Mouse (Mus musculus) cerebellum, adult 2 months (tissue): ENCODE measurements around the gene Cr2. TPM values are rescaled to one million over a fixed set of nuclear protein-coding genes. Genes with fewer than 3 reads are reported as not detected.

Experiments used
- DNase-seq, 2 experiments: peaks; one replicate each; pipeline ENCODE4 v3.0.0; 2021
- H3K27ac ChIP-seq: fragments of 200-500 bp; 2 replicates; pipeline ENCODE4 v1.5.1; 2012; ENCODE audit warnings: low read length, control low read depth, inconsistent platforms; ENCODE audit not compliant: insufficient read depth
- H3K27me3 ChIP-seq: fragments of 200-500 bp; 2 replicates; pipeline ENCODE4 v1.6.1; 2012; ENCODE audit warnings: inconsistent platforms, mild to moderate bottlenecking, low read length, moderate library complexity; ENCODE audit not compliant: control insufficient read depth, insufficient read depth
- H3K4me1 ChIP-seq: fragments of 200-500 bp; 2 replicates; pipeline ENCODE4 v1.6.1; 2011; ENCODE audit warnings: low read length; ENCODE audit not compliant: control insufficient read depth, insufficient read depth
- H3K4me3 ChIP-seq: fragments of 200-500 bp; replicated peaks from 2 replicates; pipeline ENCODE3; 2011; ENCODE audit warnings: mild to moderate bottlenecking, low read depth, low read length, control low read depth; ENCODE audit not compliant: insufficient read depth
- CTCF ChIP-seq: fragments of 200-500 bp; IDR thresholded peaks from 2 replicates; pipeline ENCODE4 v1.5.1; 2011; ENCODE audit warnings: low read depth, mild to moderate bottlenecking, control low read depth, low read length, moderate library complexity, borderline replicate concordance; ENCODE audit not compliant: insufficient read depth
- POLR2A ChIP-seq: fragments of 200-500 bp; IDR thresholded peaks from 2 replicates; pipeline ENCODE4 v1.6.1; 2011; ENCODE audit warnings: low read length, control low read depth, borderline replicate concordance; ENCODE audit not compliant: insufficient read depth
- WGBS: fragments of 180-500 bp; shearing (Covaris S2); methylation state at CpG from one replicate; pipeline ENCODE4 v1.1.7; 2018; 5-methylcytosine and 5-hydroxymethylcytosine counted together
- polyA plus RNA-seq: library from polyadenylated mRNA; depleted of rRNA; stranded (reverse); fragments of >200 nt; gene quantifications from 2 replicates; pipeline ENCODE4 v1.2.3, GENCODE M21; 2012

Cr2 gene
- polyA plus RNA-seq, 1 experiment, result 0.41 TPM

- no peaks in the 10 kb centered on the region for H3K27me3 ChIP-seq
- H3K27ac ChIP-seq, result peak within 1 kb of the TSS; percentile 70; the same call in 1 of the 2 replicates
- under 1% methylated on average over 31 of the region's 31 CpGs for WGBS
- DNase-seq, result peak; percentile 86
- H3K4me1 ChIP-seq, result no peaks in the 10 kb centered on the region
- peak within 1 kb of the TSS; percentile 79 for H3K4me3 ChIP-seq
- peak; percentile 45; the same call in 1 of the 2 replicates for TF ChIP-seq CTCF
- TF ChIP-seq POLR2A, result peak; percentile 43; the same call in 1 of the 2 replicates
Observed at GRCm38 (mm10) chr1:195130953-195131674, 45.4 kb downstream of the Cr2 start, which contains the start of gene Cr1l. Gene Cr1l (minus strand): TSS chr1:195131586.

DNA sequence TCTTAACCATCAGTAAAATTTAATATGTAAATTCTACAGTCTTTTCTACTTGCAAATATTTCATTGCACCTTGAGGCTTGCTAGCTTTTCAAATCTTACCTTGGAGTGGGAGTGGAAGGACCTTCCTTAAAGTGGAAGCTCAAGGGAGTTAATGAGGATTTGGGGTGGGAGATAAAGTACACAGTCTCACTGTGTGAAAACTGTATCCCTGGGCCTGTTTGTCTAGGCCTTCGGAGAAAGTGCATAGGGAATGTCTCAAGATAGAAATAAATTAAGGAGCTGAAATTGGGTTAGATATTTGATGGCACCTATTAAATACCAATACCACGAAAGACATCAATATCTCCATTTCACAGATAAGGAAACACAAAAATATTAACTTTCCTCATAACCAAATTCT is 46.0 kb downstream of the Cr2 start:
- TF ChIP-seq CTCF (no peak), POLR2A (no peak)
- H3K27me3 ChIP-seq, result no peaks in the 10 kb centered on the region
- 14% methylated on average over 2 of the region's 2 CpGs for WGBS
- no peaks in the 10 kb centered on the region for H3K4me1 ChIP-seq
- DNase-seq, result no peak
- no peak overlapping the region for H3K27ac ChIP-seq
- H3K4me3 ChIP-seq, result peak overlapping the region; percentile 79

- H3K4me3 ChIP-seq, result no peak overlapping the region
- H3K27me3 ChIP-seq, result no peaks in the 10 kb centered on the region
- WGBS, result 58% methylated on average over 1 of the region's 1 CpGs
- no peak overlapping the region for H3K27ac ChIP-seq
- DNase-seq, result no peak
- no peaks in the 10 kb centered on the region for H3K4me1 ChIP-seq
- TF ChIP-seq POLR2A (no peak), CTCF (no peak)
Observed at GRCm38 (mm10) chr1:195129867-195130266, 46.6 kb downstream of the Cr2 start.

- TF ChIP-seq POLR2A (no peak), CTCF (no peak)
- 91% methylated on average over 1 of the region's 1 CpGs for whole genome bisulfite sequencing
- H3K4me1 ChIP-seq, result no peaks in the 10 kb centered on the region
- no peak overlapping the region for H3K4me3 ChIP-seq
- H3K27ac ChIP-seq, result no peak overlapping the region
- DNase-seq, result no peak
- H3K27me3 ChIP-seq, result no peaks in the 10 kb centered on the region
Observed at GRCm38 (mm10) chr1:195114414-195114813, 62.1 kb downstream of the Cr2 start.

DNA sequence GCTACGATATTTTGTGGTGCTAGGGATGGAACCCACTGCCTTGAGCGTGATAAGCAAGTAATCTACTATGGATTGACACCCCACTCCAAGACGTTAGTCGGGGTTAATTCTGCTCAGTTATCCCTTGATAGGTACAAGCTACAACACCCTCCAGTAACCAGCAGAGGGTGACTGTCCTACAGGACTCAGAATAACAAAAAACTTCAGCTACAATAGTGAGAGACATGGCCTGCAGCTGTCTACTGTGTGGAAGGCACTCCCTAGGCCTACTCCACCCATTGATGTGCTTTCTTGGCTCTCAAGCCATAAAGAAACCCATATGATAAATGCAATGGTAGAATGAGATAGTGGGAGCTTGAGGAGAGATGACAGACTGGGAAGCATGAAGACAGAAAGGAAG is 62.9 kb downstream of the Cr2 start:
- H3K27ac ChIP-seq, result no peak overlapping the region
- no peaks in the 10 kb centered on the region for H3K27me3 ChIP-seq
- 92% methylated on average over 4 of the region's 4 CpGs for WGBS
- no peaks in the 10 kb centered on the region for H3K4me1 ChIP-seq
- H3K4me3 ChIP-seq, result no peak overlapping the region
- no peak for DNase-seq
- TF ChIP-seq POLR2A, result no peak
- no peak for TF ChIP-seq CTCF

DNA sequence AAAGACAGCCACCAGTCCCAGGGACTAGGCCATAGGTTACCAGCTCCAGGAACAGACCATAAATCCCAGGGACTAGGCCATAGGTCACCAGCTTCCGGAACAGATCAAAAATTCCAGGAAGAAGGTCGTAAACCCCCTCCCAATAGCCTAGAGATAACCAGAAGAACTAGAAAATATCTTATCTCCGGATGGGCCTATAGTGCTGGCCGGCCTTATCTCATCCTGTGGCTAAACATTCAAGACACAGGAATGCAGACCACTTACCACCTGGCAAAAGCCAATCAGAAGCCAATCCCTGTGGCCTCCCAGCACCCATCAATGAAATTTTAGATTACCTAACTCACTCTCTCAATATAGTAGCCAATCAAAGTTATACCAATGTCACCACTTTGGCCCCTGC is 75.8 kb downstream of the Cr2 start:
- 96% methylated on average over 4 of the region's 4 CpGs for WGBS
- Histone ChIP-seq H3K27ac (no peak overlapping the region), H3K27me3 (no peaks in the 10 kb centered on the region), H3K4me3 (no peak overlapping the region), H3K4me1 (no peaks in the 10 kb centered on the region)
- no peak for DNase-seq
- no peak for TF ChIP-seq CTCF
- TF ChIP-seq POLR2A, result no peak

DNA sequence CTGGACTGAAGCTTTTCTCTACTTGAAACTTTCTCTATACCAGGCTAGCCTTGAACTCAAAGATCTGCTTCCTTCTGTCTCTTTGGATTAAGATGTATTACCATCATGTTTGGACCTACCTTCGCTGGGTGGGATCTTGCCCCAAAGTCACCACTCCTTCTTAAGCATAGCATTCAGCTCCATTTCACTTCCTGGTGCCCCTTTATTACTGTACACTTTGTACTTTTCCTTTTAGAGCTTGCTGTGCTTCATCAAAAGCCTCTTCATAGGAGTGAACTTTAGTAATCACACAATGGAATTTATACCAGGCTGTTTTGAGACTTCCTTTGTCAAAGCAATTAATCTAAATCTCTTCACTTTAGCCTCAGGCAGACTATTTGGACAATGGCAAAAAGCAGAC is 78.5 kb downstream of the Cr2 start:
- no peak for DNase-seq
- WGBS, result 100% methylated on average over 1 of the region's 1 CpGs

DNA sequence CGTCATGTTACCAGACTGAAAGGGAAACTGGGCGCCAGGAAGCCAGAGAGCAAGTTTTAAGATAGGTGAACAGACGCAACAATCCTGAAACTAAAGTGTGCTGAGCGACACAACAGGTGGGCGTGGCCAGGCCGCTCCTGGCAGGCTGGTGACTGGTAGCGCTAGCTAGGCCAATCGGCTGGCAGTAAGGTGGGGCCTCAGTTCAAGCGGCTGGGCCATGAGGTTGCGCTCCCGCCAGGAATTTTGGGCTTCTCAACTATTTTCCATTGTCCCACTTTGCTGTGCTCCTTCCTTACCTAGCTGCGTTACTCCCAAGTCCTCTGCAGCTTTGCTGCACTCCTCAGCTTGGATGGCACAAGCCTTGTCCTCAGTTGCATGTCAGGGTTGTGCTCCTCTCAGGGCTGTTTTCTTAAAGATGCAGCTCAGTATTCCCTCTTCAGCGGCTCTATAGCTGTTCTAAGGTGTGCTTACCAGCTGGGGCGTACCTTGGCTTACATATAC is 84.2 kb downstream of the Cr2 start, which contains the start of gene Cd46:
Cd46 (minus strand) TSS at position 30 of the 501 bp plus-strand sequence.
- DNase-seq, result peak; percentile 18 to 22

More for the DNA sequence above, 78.5 kb downstream of the Cr2 start:
- Histone ChIP-seq H3K4me3 (no peak overlapping the region), H3K27me3 (no peaks in the 10 kb centered on the region), H3K27ac (no peak overlapping the region), H3K4me1 (no peaks in the 10 kb centered on the region)
- TF ChIP-seq CTCF, result no peak
- no peak for TF ChIP-seq POLR2A

More for the DNA sequence above, 84.2 kb downstream of the Cr2 start, which contains the start of gene Cd46:
- Histone ChIP-seq H3K27me3 (peaks cover 1% of the 10 kb centered on the region; the same call in 1 of the 2 replicates), H3K4me1 (no peaks in the 10 kb centered on the region), H3K27ac (no peak within 1 kb of the TSS), H3K4me3 (peak within 1 kb of the TSS; percentile 15)
- TF ChIP-seq CTCF (no peak), POLR2A (no peak)
- 8% methylated on average over 14 of the region's 14 CpGs for WGBS
